Mouse (Mus musculus): ENCODE measurements at regions not wholly inside any gene's neighbourhood (a gene's known extent, or its start where the extent isn't known, plus 50 kb on each side); places are given as distances from the start of the nearest gene placed in this dataset.

DNA sequence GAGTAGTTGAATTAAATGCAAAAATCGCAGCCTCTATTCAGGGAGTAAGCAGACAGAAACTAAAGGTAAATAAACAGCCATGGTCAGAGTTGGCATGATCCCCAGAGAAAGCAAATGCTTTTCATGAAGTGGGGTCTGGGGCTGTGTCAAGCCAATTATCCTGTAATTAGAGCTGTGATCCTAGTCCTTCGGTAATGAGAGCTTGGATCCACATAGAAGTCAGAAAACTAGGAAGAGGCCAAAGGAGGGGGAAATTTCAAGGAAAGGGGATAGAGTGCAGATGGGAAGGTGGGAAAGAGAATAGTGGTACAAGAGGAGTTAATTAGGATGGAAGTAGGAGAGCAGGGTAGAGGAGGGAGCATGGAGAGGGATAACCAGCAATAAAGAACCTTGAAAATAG lies 809.3 kb downstream of the Epha4 start:
- no peak overlapping the region for H3K4me3 ChIP-seq (ENCODE audit: low read depth, low read length)
- TF ChIP-seq CTCF (IDR thresholded peaks at IDR 0.05; ENCODE audit: low read depth) = no peak
- no peak overlapping the region for H3K4me2 ChIP-seq (replicated peaks; ENCODE audit: low read depth)
- H3K9ac ChIP-seq (ENCODE audit: low read depth, low read length) = no peak overlapping the region
- ATAC-seq = no peak
- no peaks in the 10 kb centered on the region for H3K27me3 ChIP-seq (replicated peaks; ENCODE audit: control insufficient read depth, insufficient read depth, low read length)
- no peaks in the 10 kb centered on the region for H3K4me1 ChIP-seq (replicated peaks; ENCODE audit: control insufficient read depth, insufficient read depth, low read length)
- H3K36me3 ChIP-seq (ENCODE audit: control insufficient read depth, insufficient read depth) = no peaks in the 10 kb centered on the region
- 78% methylated on average over 2 of the region's 2 CpGs for WGBS
- no peak overlapping the region for H3K27ac ChIP-seq (ENCODE audit: low read depth, low read length)
- no peaks in the 10 kb centered on the region for H3K9me3 ChIP-seq (ENCODE audit: control insufficient read depth)

DNA sequence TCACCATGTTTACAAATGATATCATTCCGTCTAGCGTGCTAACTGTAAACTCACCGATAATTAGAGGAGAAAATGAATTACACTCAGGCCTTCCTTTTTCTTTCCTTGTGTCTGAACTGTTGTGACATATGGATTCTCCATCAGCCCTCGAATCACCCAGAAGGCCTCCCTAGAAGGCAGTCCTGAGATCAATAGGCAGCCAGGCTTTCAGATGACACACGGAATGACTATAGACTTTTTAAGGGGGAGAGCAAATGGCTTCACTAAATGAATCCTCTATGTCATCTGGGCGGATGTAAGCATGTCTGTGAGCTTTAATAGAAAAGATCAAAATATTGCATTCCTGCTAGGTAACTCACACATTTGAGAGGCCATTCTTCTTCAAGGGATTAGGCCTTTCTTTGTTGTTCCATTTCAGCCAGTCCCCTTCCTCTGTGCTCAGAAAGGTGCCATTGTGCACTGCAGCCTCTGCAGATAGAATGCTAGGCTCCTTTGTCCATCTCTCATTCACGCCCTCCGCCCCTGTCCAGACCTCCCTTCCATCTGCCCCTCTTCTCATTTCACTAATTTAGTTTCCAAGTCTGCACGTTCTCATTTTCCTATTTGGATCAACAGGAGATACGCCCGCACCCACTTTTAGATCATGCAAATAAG lies 797.1 kb downstream of the Epha4 start:
- WGBS = 73% methylated on average over 11 of the region's 11 CpGs
- no peaks in the 10 kb centered on the region for H3K4me1 ChIP-seq (replicated peaks; ENCODE audit: control insufficient read depth, insufficient read depth, low read length)

GRCm38 (mm10) chr1:76724453-76724852 lies 790.4 kb downstream of the Epha4 start:
- Histone ChIP-seq H3K27ac (ENCODE audit: low read depth, low read length) (no peak overlapping the region), H3K9me3 (ENCODE audit: control insufficient read depth) (no peaks in the 10 kb centered on the region), H3K36me3 (ENCODE audit: control insufficient read depth, insufficient read depth) (no peaks in the 10 kb centered on the region), H3K4me1 (replicated peaks; ENCODE audit: control insufficient read depth, insufficient read depth, low read length) (no peaks in the 10 kb centered on the region), H3K9ac (ENCODE audit: low read depth, low read length) (no peak overlapping the region), H3K27me3 (replicated peaks; ENCODE audit: control insufficient read depth, insufficient read depth, low read length) (no peaks in the 10 kb centered on the region), H3K4me2 (replicated peaks; ENCODE audit: low read depth) (no peak overlapping the region), H3K4me3 (ENCODE audit: low read depth, low read length) (no peak overlapping the region)
- ATAC-seq = no peak
- 67% methylated on average over 3 of the region's 3 CpGs for WGBS
- TF ChIP-seq CTCF (IDR thresholded peaks at IDR 0.05; ENCODE audit: low read depth) = no peak

More for the DNA sequence above, 797.1 kb downstream of the Epha4 start:
- H3K36me3 ChIP-seq (ENCODE audit: control insufficient read depth, insufficient read depth) = no peaks in the 10 kb centered on the region
- no peaks in the 10 kb centered on the region for H3K9me3 ChIP-seq (ENCODE audit: control insufficient read depth)
- H3K4me2 ChIP-seq (replicated peaks; ENCODE audit: low read depth) = no peak overlapping the region
- H3K27ac ChIP-seq (ENCODE audit: low read depth, low read length) = no peak overlapping the region
- no peak for ATAC-seq
- no peak overlapping the region for H3K9ac ChIP-seq (ENCODE audit: low read depth, low read length)
- no peaks in the 10 kb centered on the region for H3K27me3 ChIP-seq (replicated peaks; ENCODE audit: control insufficient read depth, insufficient read depth, low read length)
- H3K4me3 ChIP-seq (ENCODE audit: low read depth, low read length) = no peak overlapping the region
- TF ChIP-seq CTCF (IDR thresholded peaks at IDR 0.05; ENCODE audit: low read depth) = no peak

- no peak for TF ChIP-seq CTCF (IDR thresholded peaks at IDR 0.05; ENCODE audit: low read depth)
- Histone ChIP-seq H3K4me3 (ENCODE audit: low read depth, low read length) (no peak overlapping the region), H3K4me1 (replicated peaks; ENCODE audit: control insufficient read depth, insufficient read depth, low read length) (no peaks in the 10 kb centered on the region), H3K27me3 (replicated peaks; ENCODE audit: control insufficient read depth, insufficient read depth, low read length) (no peaks in the 10 kb centered on the region), H3K9me3 (ENCODE audit: control insufficient read depth) (no peaks in the 10 kb centered on the region), H3K36me3 (ENCODE audit: control insufficient read depth, insufficient read depth) (no peaks in the 10 kb centered on the region), H3K27ac (ENCODE audit: low read depth, low read length) (no peak overlapping the region), H3K9ac (ENCODE audit: low read depth, low read length) (no peak overlapping the region), H3K4me2 (replicated peaks; ENCODE audit: low read depth) (no peak overlapping the region)
- 70% methylated on average over 1 of the region's 1 CpGs for WGBS
- ATAC-seq = no peak
Observed at GRCm38 (mm10) chr1:76737003-76737402, 777.9 kb downstream of the Epha4 start.

- Histone ChIP-seq H3K4me2 (replicated peaks; ENCODE audit: low read depth) (no peak overlapping the region), H3K27me3 (replicated peaks; ENCODE audit: control insufficient read depth, insufficient read depth, low read length) (no peaks in the 10 kb centered on the region), H3K27ac (ENCODE audit: low read depth, low read length) (no peak overlapping the region), H3K4me1 (replicated peaks; ENCODE audit: control insufficient read depth, insufficient read depth, low read length) (no peaks in the 10 kb centered on the region), H3K9ac (ENCODE audit: low read depth, low read length) (no peak overlapping the region), H3K9me3 (ENCODE audit: control insufficient read depth) (no peaks in the 10 kb centered on the region), H3K36me3 (ENCODE audit: control insufficient read depth, insufficient read depth) (no peaks in the 10 kb centered on the region), H3K4me3 (ENCODE audit: low read depth, low read length) (no peak overlapping the region)
- no peak for TF ChIP-seq CTCF (IDR thresholded peaks at IDR 0.05; ENCODE audit: low read depth)
- WGBS = 89% methylated on average over 2 of the region's 2 CpGs
- no peak for ATAC-seq
Observed at GRCm38 (mm10) chr1:76737663-76738062, 777.2 kb downstream of the Epha4 start.

- Histone ChIP-seq H3K4me2 (replicated peaks; ENCODE audit: low read depth) (no peak overlapping the region), H3K27me3 (replicated peaks; ENCODE audit: control insufficient read depth, insufficient read depth, low read length) (no peaks in the 10 kb centered on the region), H3K27ac (ENCODE audit: low read depth, low read length) (no peak overlapping the region), H3K4me1 (replicated peaks; ENCODE audit: control insufficient read depth, insufficient read depth, low read length) (no peaks in the 10 kb centered on the region), H3K9ac (ENCODE audit: low read depth, low read length) (no peak overlapping the region), H3K36me3 (ENCODE audit: control insufficient read depth, insufficient read depth) (no peaks in the 10 kb centered on the region), H3K9me3 (ENCODE audit: control insufficient read depth) (no peaks in the 10 kb centered on the region), H3K4me3 (ENCODE audit: low read depth, low read length) (no peak overlapping the region)
- 71% methylated on average over 2 of the region's 2 CpGs for WGBS
- no peak for TF ChIP-seq CTCF (IDR thresholded peaks at IDR 0.05; ENCODE audit: low read depth)
- no peak for ATAC-seq
Observed at GRCm38 (mm10) chr1:76772694-76773093, 742.2 kb downstream of the Epha4 start.

DNA sequence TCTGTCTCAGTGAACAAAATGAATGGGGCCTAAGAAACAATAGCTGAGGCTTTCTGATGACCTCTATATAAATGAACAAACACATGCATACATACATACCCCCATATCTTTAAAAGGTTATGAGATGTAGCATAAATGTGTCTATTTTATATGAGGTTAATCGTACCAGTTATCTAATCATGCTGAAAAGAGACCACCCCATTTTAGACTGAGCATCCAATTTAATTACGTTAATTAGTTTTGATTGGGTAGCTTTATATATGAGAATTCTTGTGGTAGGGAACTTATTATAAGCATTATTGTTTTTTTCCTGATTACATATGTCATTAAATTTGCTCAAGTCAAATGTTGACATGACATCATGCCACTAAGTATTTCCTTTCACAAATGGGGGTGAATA lies 728.0 kb downstream of the Epha4 start:
- H3K27ac ChIP-seq (ENCODE audit: low read depth, low read length) = no peak overlapping the region
- H3K36me3 ChIP-seq (ENCODE audit: control insufficient read depth, insufficient read depth) = no peaks in the 10 kb centered on the region
- 95% methylated on average over 2 of the region's 2 CpGs for WGBS

More for the DNA sequence above, 728.0 kb downstream of the Epha4 start:
- no peak overlapping the region for H3K9ac ChIP-seq (ENCODE audit: low read depth, low read length)
- H3K27me3 ChIP-seq (replicated peaks; ENCODE audit: control insufficient read depth, insufficient read depth, low read length) = no peaks in the 10 kb centered on the region
- H3K4me2 ChIP-seq (replicated peaks; ENCODE audit: low read depth) = no peak overlapping the region
- no peak for ATAC-seq
- no peak for TF ChIP-seq CTCF (IDR thresholded peaks at IDR 0.05; ENCODE audit: low read depth)
- H3K4me1 ChIP-seq (replicated peaks; ENCODE audit: control insufficient read depth, insufficient read depth, low read length) = no peaks in the 10 kb centered on the region
- H3K9me3 ChIP-seq (ENCODE audit: control insufficient read depth) = no peaks in the 10 kb centered on the region
- no peak overlapping the region for H3K4me3 ChIP-seq (ENCODE audit: low read depth, low read length)
